8 mouse cellular contexts compared by ENCODE assay signal in the genomic region with DNA sequence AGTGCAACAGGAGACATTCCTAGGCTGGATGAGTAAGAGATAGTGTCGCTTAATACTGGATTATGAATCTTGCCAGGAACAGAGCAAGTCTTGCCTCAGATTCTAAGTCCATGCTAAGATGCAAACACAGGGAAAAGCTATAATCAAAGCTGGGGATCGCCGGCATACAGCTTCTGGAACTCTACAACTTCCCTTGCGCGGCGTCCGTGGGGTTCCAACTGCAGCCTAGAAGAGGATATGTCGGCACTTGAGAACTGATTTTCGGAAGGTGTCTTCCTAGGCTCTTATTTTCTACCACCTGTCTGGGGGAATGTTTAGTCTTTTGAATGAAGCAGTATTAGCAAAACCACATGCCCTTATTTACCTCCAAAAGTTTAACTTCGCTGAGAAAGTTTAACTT. TPM values are rescaled to one million over a fixed set of nuclear protein-coding genes. Genes with fewer than 3 reads are reported as not detected.
DNase-seq lines count a peak whose midpoint lies in the region; ATAC-seq lines count a peak whose summit lies in the region.

No protein-coding gene starts in this region.

- no peaks in the 10 kb centered on the region for H3K9me3 ChIP-seq in megakaryocyte, embryonic 14.5 days
- H3K9me3 ChIP-seq in heart, embryonic 12.5 days (replicated peaks), result no peaks in the 10 kb centered on the region
- H3K9me3 ChIP-seq in limb, embryonic 10.5 days (replicated peaks), result no peaks in the 10 kb centered on the region
- no peaks in the 10 kb centered on the region for H3K9me3 ChIP-seq in neural tube, embryonic 15.5 days (replicated peaks)

- H3K4me1 ChIP-seq in megakaryocyte, embryonic 14.5 days, result peaks cover 44% of the 10 kb centered on the region
- peaks cover 28% of the 10 kb centered on the region for H3K4me1 ChIP-seq in heart, embryonic 12.5 days (replicated peaks)
- H3K4me1 ChIP-seq in limb, embryonic 10.5 days, result peaks cover 20% of the 10 kb centered on the region
- H3K4me1 ChIP-seq in neural tube, embryonic 15.5 days, result peaks cover 19% of the 10 kb centered on the region

- peak overlapping the region; percentile 97 for H3K4me3 ChIP-seq in megakaryocyte, embryonic 14.5 days (replicated peaks)
- H3K4me3 ChIP-seq in heart, embryonic 12.5 days, result peak overlapping the region; percentile 67
- peak overlapping the region; percentile 78 for H3K4me3 ChIP-seq in limb, embryonic 10.5 days
- H3K4me3 ChIP-seq in neural tube, embryonic 15.5 days (replicated peaks), result peak overlapping the region; percentile 72

- H3K27ac ChIP-seq in heart, embryonic 12.5 days (ENCODE audit: poor library complexity, severe bottlenecking), result peak overlapping the region; percentile 82; the same call in 1 of the 2 replicates
- H3K27ac ChIP-seq in limb, embryonic 10.5 days, result no peak overlapping the region
- H3K27ac ChIP-seq in neural tube, embryonic 15.5 days (replicated peaks), result peak overlapping the region; percentile 86

- H3K9ac ChIP-seq in heart, embryonic 12.5 days, result peak overlapping the region; percentile 77
- peak overlapping the region; percentile 59; the same call in 1 of the 2 replicates for H3K9ac ChIP-seq in neural tube, embryonic 15.5 days (replicated peaks)

- no peak for DNase-seq in limb, embryonic 10.5 days (ENCODE audit: low spot score)
- no peak for DNase-seq in left cerebral cortex, postnatal 10 days (ENCODE audit: extremely low spot score in 1 of 2, low spot score in 2 of 2)
- no peak for DNase-seq in retina, embryonic 14.5 days (ENCODE audit: low spot score)
- DNase-seq in gastrocnemius, postnatal 4 days (ENCODE audit: low spot score in 2 of 2), result no peak

- H3K36me3 ChIP-seq in megakaryocyte, embryonic 14.5 days (replicated peaks; ENCODE audit: low read length), result no peaks in the 10 kb centered on the region
- no peaks in the 10 kb centered on the region for H3K36me3 ChIP-seq in heart, embryonic 12.5 days
- no peaks in the 10 kb centered on the region for H3K36me3 ChIP-seq in limb, embryonic 10.5 days
- H3K36me3 ChIP-seq in neural tube, embryonic 15.5 days, result no peaks in the 10 kb centered on the region

- ATAC-seq in megakaryocyte, adult 5-6 weeks (ENCODE audit: poor library complexity, severe bottlenecking), result no peak
- no peak for ATAC-seq in heart, embryonic 12.5 days (ENCODE audit: insufficient number of reproducible peaks, low FRiP score)
- no peak for ATAC-seq in neural tube, embryonic 15.5 days (ENCODE audit: low FRiP score)

- intact Hi-C loops in left cerebral cortex, postnatal 10 days (cut with DNase I), result no loop called here

- H3K27me3 ChIP-seq in megakaryocyte, embryonic 14.5 days (replicated peaks), result peaks cover 4% of the 10 kb centered on the region
- H3K27me3 ChIP-seq in heart, embryonic 12.5 days (replicated peaks), result no peaks in the 10 kb centered on the region
- H3K27me3 ChIP-seq in limb, embryonic 10.5 days (ENCODE audit: low read depth, poor library complexity, severe bottlenecking), result no peaks in the 10 kb centered on the region
- no peaks in the 10 kb centered on the region; the same call in 1 of the 2 replicates for H3K27me3 ChIP-seq in neural tube, embryonic 15.5 days (replicated peaks)

- H3K4me2 ChIP-seq in heart, embryonic 12.5 days, result peak overlapping the region; percentile 93
- peak overlapping the region; percentile 98 for H3K4me2 ChIP-seq in neural tube, embryonic 15.5 days

- 42% methylated on average over 10 of the region's 10 CpGs for WGBS in heart, embryonic 12.5 days
- 51% methylated on average over 10 of the region's 10 CpGs for WGBS in limb, embryonic 10.5 days
- WGBS in neural tube, embryonic 15.5 days, result 50% methylated on average over 10 of the region's 10 CpGs

RNA-seq across cellular contexts. Expression of gene Aldh6a1, which starts 0.9 kb away (rescaled TPM):
- 0.53 and 1.5 TPM in 2 replicates for polyA plus RNA-seq in megakaryocyte, embryonic 14.5 days (2012; ENCODE audit: insufficient read depth, low replicate concordance)
- total RNA-seq in megakaryocyte, adult 5-6 weeks (2015), result 8.6 and 9.3 TPM in 2 replicates
- 4.3 and 5.9 TPM in 2 replicates for total RNA-seq in megakaryocyte, adult 5-6 weeks (2017)
- 43.6 and 43.9 TPM in 2 replicates for polyA plus RNA-seq in heart, embryonic 12.5 days (2016; fragmentation: Nextera tagmentation; extraction: Ambion mirVana)
- 13.2 and 20.6 TPM in 2 replicates for polyA plus RNA-seq in limb, embryonic 10.5 days (2016; fragmentation: Nextera tagmentation; extraction: Ambion mirVana)
- polyA plus RNA-seq in neural tube, embryonic 15.5 days (2015; fragmentation: Nextera tagmentation; extraction: Ambion mirVana), result 31.7 and 34.7 TPM in 2 replicates
- total RNA-seq in left cerebral cortex, postnatal 10 days (2021), result 10 to 100 TPM; 29.5 to 32.5 TPM
- total RNA-seq in gastrocnemius, postnatal 4 days (2021), result 10 to 100 TPM; 32.7 to 34.6 TPM

RNA-seq across cellular contexts. Expression of gene Lin52, which starts 1.3 kb away (rescaled TPM):
- 0.60 TPM in 1 of 2 replicates, not detected in the other for polyA plus RNA-seq in megakaryocyte, embryonic 14.5 days (2012; ENCODE audit: insufficient read depth, low replicate concordance)
- 12.5 and 14.9 TPM in 2 replicates for total RNA-seq in megakaryocyte, adult 5-6 weeks (2015)
- 10.7 and 21.3 TPM in 2 replicates for total RNA-seq in megakaryocyte, adult 5-6 weeks (2017)
- 15.4 and 15.8 TPM in 2 replicates for polyA plus RNA-seq in heart, embryonic 12.5 days (2016; fragmentation: Nextera tagmentation; extraction: Ambion mirVana)
- 25.8 and 29.2 TPM in 2 replicates for polyA plus RNA-seq in limb, embryonic 10.5 days (2016; fragmentation: Nextera tagmentation; extraction: Ambion mirVana)
- 28.9 and 29.7 TPM in 2 replicates for polyA plus RNA-seq in neural tube, embryonic 15.5 days (2015; fragmentation: Nextera tagmentation; extraction: Ambion mirVana)
- total RNA-seq in left cerebral cortex, postnatal 10 days (2021), result 10 to 100 TPM; 16.0 to 16.8 TPM
- total RNA-seq in gastrocnemius, postnatal 4 days (2021), result 1 to 10 TPM; 6.1 to 6.7 TPM

RNA-seq across cellular contexts. Expression of gene Rnf113a2, which starts 32.9 kb away (rescaled TPM):
- polyA plus RNA-seq in megakaryocyte, embryonic 14.5 days (2012; ENCODE audit: insufficient read depth, low replicate concordance), result 1.7 and 24.6 TPM in 2 replicates
- 27.5 and 30.5 TPM in 2 replicates for total RNA-seq in megakaryocyte, adult 5-6 weeks (2015)
- 31.2 and 32.2 TPM in 2 replicates for total RNA-seq in megakaryocyte, adult 5-6 weeks (2017)
- 21.3 and 24.4 TPM in 2 replicates for polyA plus RNA-seq in heart, embryonic 12.5 days (2016; fragmentation: Nextera tagmentation; extraction: Ambion mirVana)
- 23.1 and 24.8 TPM in 2 replicates for polyA plus RNA-seq in limb, embryonic 10.5 days (2016; fragmentation: Nextera tagmentation; extraction: Ambion mirVana)
- 21.5 and 21.9 TPM in 2 replicates for polyA plus RNA-seq in neural tube, embryonic 15.5 days (2015; fragmentation: Nextera tagmentation; extraction: Ambion mirVana)
- total RNA-seq in left cerebral cortex, postnatal 10 days (2021), result 10 to 100 TPM in 1 of 2 experiments, 1 to 10 TPM in 1; 8.4 to 10.7 TPM
- total RNA-seq in gastrocnemius, postnatal 4 days (2021), result 1 to 10 TPM; 8.5 to 8.7 TPM

RNA-seq across cellular contexts. Expression of gene Bbof1, which starts 41.0 kb away (rescaled TPM):
- polyA plus RNA-seq in megakaryocyte, embryonic 14.5 days (2012; ENCODE audit: insufficient read depth, low replicate concordance), result 0.95 TPM in 1 of 2 replicates, not detected in the other
- 0.36 and 1.1 TPM in 2 replicates for total RNA-seq in megakaryocyte, adult 5-6 weeks (2015)
- total RNA-seq in megakaryocyte, adult 5-6 weeks (2017), result 1.5 and 2.3 TPM in 2 replicates
- 1.4 and 1.5 TPM in 2 replicates for polyA plus RNA-seq in heart, embryonic 12.5 days (2016; fragmentation: Nextera tagmentation; extraction: Ambion mirVana)
- 0.36 and 0.51 TPM in 2 replicates for polyA plus RNA-seq in limb, embryonic 10.5 days (2016; fragmentation: Nextera tagmentation; extraction: Ambion mirVana)
- polyA plus RNA-seq in neural tube, embryonic 15.5 days (2015; fragmentation: Nextera tagmentation; extraction: Ambion mirVana), result 3.6 and 5.0 TPM in 2 replicates
- 1 to 10 TPM; 5.6 to 6.9 TPM for total RNA-seq in left cerebral cortex, postnatal 10 days (2021)
- total RNA-seq in gastrocnemius, postnatal 4 days (2021), result 1 to 10 TPM in 1 of 2 experiments, under 1 TPM in 1; 0.54 to 1.1 TPM

RNA-seq across cellular contexts. Expression of gene Entpd5, which starts 41.1 kb away (rescaled TPM):
- polyA plus RNA-seq in megakaryocyte, embryonic 14.5 days (2012; ENCODE audit: insufficient read depth, low replicate concordance), result 0.83 and 1.0 TPM in 2 replicates
- total RNA-seq in megakaryocyte, adult 5-6 weeks (2015), result 8.8 and 11.0 TPM in 2 replicates
- total RNA-seq in megakaryocyte, adult 5-6 weeks (2017), result 10.5 and 11.2 TPM in 2 replicates
- 32.6 and 33.5 TPM in 2 replicates for polyA plus RNA-seq in heart, embryonic 12.5 days (2016; fragmentation: Nextera tagmentation; extraction: Ambion mirVana)
- 7.8 and 8.9 TPM in 2 replicates for polyA plus RNA-seq in limb, embryonic 10.5 days (2016; fragmentation: Nextera tagmentation; extraction: Ambion mirVana)
- polyA plus RNA-seq in neural tube, embryonic 15.5 days (2015; fragmentation: Nextera tagmentation; extraction: Ambion mirVana), result 11.6 and 17.0 TPM in 2 replicates
- 10 to 100 TPM; 20.6 to 23.4 TPM for total RNA-seq in left cerebral cortex, postnatal 10 days (2021)
- 10 to 100 TPM in 1 of 2 experiments, 1 to 10 TPM in 1; 9.9 to 10.9 TPM for total RNA-seq in gastrocnemius, postnatal 4 days (2021)

Comparison
In these comparisons a context has a peak if more than half of its experiments do, and no peak if none do; other contexts are left out.
1. RNA of gene Lin52, which starts 1.3 kb away (polyA plus RNA-seq): 28.9 to 29.7 TPM in neural tube, embryonic 15.5 days, 25.8 to 29.2 TPM in limb, embryonic 10.5 days and 15.4 to 15.8 TPM in heart, embryonic 12.5 days; 0.60 TPM in megakaryocyte, embryonic 14.5 days; every median in the first group is over 10 times any median in the second.
2. Peak in every context shown above with its lines, with median percentiles within 50 percentile points of each other: H3K4me3 ChIP-seq.